Mouse (Mus musculus) spleen, postnatal 14 days (tissue): Measurements from ENCODE around the gene Zc3h12a.

Experiments
- DNase-seq, 2 experiments: peaks; one replicate each; pipeline ENCODE4 v3.0.0; 2021 to 2022; ENCODE audit warnings: low spot score in 2 of 2

The Zc3h12a gene

GRCm38 (mm10) chr4:125127305-125128084, at the start of gene Zc3h12a:
Gene Zc3h12a (minus strand): TSS chr4:125127840.
- peak; percentile 88 to 91 for DNase-seq

GRCm38 (mm10) chr4:125176639-125177165, 49.1 kb upstream of the Zc3h12a start:
- DNase-seq = no peak

GRCm38 (mm10) chr4:125176190-125176589, 48.5 kb upstream of the Zc3h12a start:
- DNase-seq = no peak

- no peak for DNase-seq
Observed at GRCm38 (mm10) chr4:125175591-125175990, 48.0 kb upstream of the Zc3h12a start.

- DNase-seq = no peak
Observed at GRCm38 (mm10) chr4:125174516-125175185, 47.0 kb upstream of the Zc3h12a start.

GRCm38 (mm10) chr4:125173150-125173549, 45.5 kb upstream of the Zc3h12a start:
- no peak for DNase-seq

GRCm38 (mm10) chr4:125172736-125173135, 45.1 kb upstream of the Zc3h12a start:
- no peak for DNase-seq

GRCm38 (mm10) chr4:125167723-125168122, 40.1 kb upstream of the Zc3h12a start:
- no peak for DNase-seq

- no peak for DNase-seq
Observed at GRCm38 (mm10) chr4:125164861-125165260, 37.2 kb upstream of the Zc3h12a start.

GRCm38 (mm10) chr4:125162701-125163100, 35.1 kb upstream of the Zc3h12a start:
- DNase-seq = no peak

GRCm38 (mm10) chr4:125161392-125161791, 33.8 kb upstream of the Zc3h12a start:
- no peak for DNase-seq

GRCm38 (mm10) chr4:125160951-125161331, 33.3 kb upstream of the Zc3h12a start:
- DNase-seq = no peak

GRCm38 (mm10) chr4:125160320-125160950, 32.8 kb upstream of the Zc3h12a start:
- peak; percentile 61 to 77 for DNase-seq

GRCm38 (mm10) chr4:125158581-125159317, 31.1 kb upstream of the Zc3h12a start:
- DNase-seq = no peak

GRCm38 (mm10) chr4:125158081-125158480, 30.4 kb upstream of the Zc3h12a start:
- no peak for DNase-seq

- DNase-seq = no peak
Observed at GRCm38 (mm10) chr4:125157322-125157721, 29.7 kb upstream of the Zc3h12a start.

- DNase-seq = no peak
Observed at GRCm38 (mm10) chr4:125155646-125156045, 28.0 kb upstream of the Zc3h12a start.

- DNase-seq = no peak
Observed at GRCm38 (mm10) chr4:125153659-125154241, 26.1 kb upstream of the Zc3h12a start.

- DNase-seq = no peak
Observed at GRCm38 (mm10) chr4:125152469-125152868, 24.8 kb upstream of the Zc3h12a start.

GRCm38 (mm10) chr4:125149460-125149859, 21.8 kb upstream of the Zc3h12a start:
- no peak for DNase-seq

GRCm38 (mm10) chr4:125147970-125148369, 20.3 kb upstream of the Zc3h12a start:
- no peak for DNase-seq
